Mouse (Mus musculus) layer of hippocampus, adult 8-10 months (tissue): ENCODE results near the gene Hist1h3c. TPM values are rescaled to one million over a fixed set of nuclear protein-coding genes. Genes with fewer than 3 reads are reported as not detected.
"Not testable (repeated sequence)": the region's sequence is repeated elsewhere in the genome, so short reads cannot be mapped to it uniquely, and the experiment has no call there.

Experiments
- DNase-seq, 2 experiments: peaks; one replicate each; pipeline ENCODE4 v3.0.0; 2022; ENCODE audit warnings: low spot score in 2 of 2
- total RNA-seq, 4 experiments: library from RNA; stranded (reverse); gene quantifications; 2 replicates each; pipeline ENCODE4 v1.2.4; 2022

The Hist1h3c gene
- total RNA-seq, 4 experiments from 2014 or later = 1.7 to 3.1 (median 2.7) TPM; not detected in 1

GRCm38 (mm10) chr13:23739922-23740252, 5.5 kb downstream of the Hist1h3c start:
- no peak for DNase-seq

- DNase-seq = peak; percentile 95 to 97
Observed at GRCm38 (mm10) chr13:23739069-23739921, 6.1 kb downstream of the Hist1h3c start.

GRCm38 (mm10) chr13:23738677-23739068, 6.7 kb downstream of the Hist1h3c start, which contains the start of gene Hist1h1c:
Gene Hist1h1c (plus strand): TSS chr13:23738808.
- peak; percentile 76 to 85 for DNase-seq

- no peak for DNase-seq
Observed at GRCm38 (mm10) chr13:23738041-23738440, 7.4 kb downstream of the Hist1h3c start.

- no peak for DNase-seq
Observed at GRCm38 (mm10) chr13:23737091-23737490, 8.3 kb downstream of the Hist1h3c start.

GRCm38 (mm10) chr13:23732156-23732804, 13.1 kb downstream of the Hist1h3c start:
- DNase-seq = no peak

GRCm38 (mm10) chr13:23730479-23730878, 14.9 kb downstream of the Hist1h3c start:
- DNase-seq = no peak

GRCm38 (mm10) chr13:23729706-23730105, 15.7 kb downstream of the Hist1h3c start:
- peak in 1 of 2 experiments; percentile 1 for DNase-seq

- DNase-seq = peak in 1 of 2 experiments; percentile 4
Observed at GRCm38 (mm10) chr13:23729192-23729525, 16.2 kb downstream of the Hist1h3c start.

- no peak for DNase-seq
Observed at GRCm38 (mm10) chr13:23728472-23729191, 16.8 kb downstream of the Hist1h3c start.

GRCm38 (mm10) chr13:23725213-23725612, 20.2 kb downstream of the Hist1h3c start:
- DNase-seq = no peak

GRCm38 (mm10) chr13:23724239-23724638, 21.2 kb downstream of the Hist1h3c start:
- no peak for DNase-seq

- not testable (repeated sequence) for DNase-seq
Observed at GRCm38 (mm10) chr13:23717593-23718245, 27.7 kb downstream of the Hist1h3c start.

- no peak for DNase-seq
Observed at GRCm38 (mm10) chr13:23717176-23717575, 28.2 kb downstream of the Hist1h3c start.

- DNase-seq = no peak
Observed at GRCm38 (mm10) chr13:23716261-23717042, 28.9 kb downstream of the Hist1h3c start.

- DNase-seq = no peak
Observed at GRCm38 (mm10) chr13:23710374-23711089, 34.9 kb downstream of the Hist1h3c start, which contains the start of gene Hfe. Gene Hfe (minus strand): TSS chr13:23710854.

- no peak for DNase-seq
Observed at GRCm38 (mm10) chr13:23709714-23710373, 35.6 kb downstream of the Hist1h3c start.

- DNase-seq = no peak
Observed at GRCm38 (mm10) chr13:23708654-23709053, 36.7 kb downstream of the Hist1h3c start.

GRCm38 (mm10) chr13:23708041-23708440, 37.4 kb downstream of the Hist1h3c start:
- no peak for DNase-seq
